Mouse (Mus musculus) brain, adult 2 months (tissue): ENCODE measurements around the gene Pygm.

Experiments
- DNase-seq: peaks from one replicate; pipeline ENCODE4 v3.0.0; 2011; ENCODE audit warnings: low read depth, low spot score

The Pygm gene

GRCm38 (mm10) chr19:6385419-6385818 is 1.2 kb downstream of the Pygm start:
- no peak for DNase-seq

GRCm38 (mm10) chr19:6385821-6386220 is 1.6 kb downstream of the Pygm start:
- DNase-seq = no peak

GRCm38 (mm10) chr19:6386234-6386633 is 2.0 kb downstream of the Pygm start:
- no peak for DNase-seq

- DNase-seq = peak; percentile 73
These were observed 3.8 kb downstream of the Pygm start for GRCm38 (mm10) chr19:6388006-6388405.

- DNase-seq = no peak
These were observed 5.6 kb downstream of the Pygm start for GRCm38 (mm10) chr19:6389803-6390202.

GRCm38 (mm10) chr19:6390251-6390650 is 6.1 kb downstream of the Pygm start:
- no peak for DNase-seq

- DNase-seq = no peak
These were observed 8.7 kb downstream of the Pygm start for GRCm38 (mm10) chr19:6392743-6393393.

- no peak for DNase-seq
These were observed 9.4 kb downstream of the Pygm start for GRCm38 (mm10) chr19:6393637-6394036.

- peak; percentile 62 for DNase-seq
These were observed 12.0 kb downstream of the Pygm start for GRCm38 (mm10) chr19:6396237-6396636.

GRCm38 (mm10) chr19:6397582-6398249 is 13.5 kb downstream of the Pygm start:
- no peak for DNase-seq

- DNase-seq = peak; percentile 67
These were observed 14.5 kb downstream of the Pygm start for GRCm38 (mm10) chr19:6398447-6399284.

GRCm38 (mm10) chr19:6399285-6400095 is 15.3 kb downstream of the Pygm start, which contains the start of gene Rasgrp2:
Gene Rasgrp2, plus strand, starts transcription at chr19:6399340.
- DNase-seq = no peak

GRCm38 (mm10) chr19:6400096-6401086 is 16.2 kb downstream of the Pygm start:
- DNase-seq = peak; percentile 61

- DNase-seq = peak; percentile 83
These were observed 17.1 kb downstream of the Pygm start for GRCm38 (mm10) chr19:6401131-6401815.

- no peak for DNase-seq
These were observed 17.8 kb downstream of the Pygm start for GRCm38 (mm10) chr19:6401951-6402350.

- DNase-seq = no peak
These were observed 19.7 kb downstream of the Pygm start for GRCm38 (mm10) chr19:6403869-6404268.

GRCm38 (mm10) chr19:6405433-6405832 is 21.2 kb downstream of the Pygm start:
- DNase-seq = no peak

GRCm38 (mm10) chr19:6407109-6407508 is 22.9 kb downstream of the Pygm start:
- no peak for DNase-seq

- DNase-seq = no peak
These were observed 23.8 kb downstream of the Pygm start for GRCm38 (mm10) chr19:6407816-6408510.
